Mouse (Mus musculus) midbrain, embryonic 10.5 days (tissue): Measurements from ENCODE around the gene Zbtb16. TPM values are rescaled to one million over a fixed set of nuclear protein-coding genes. Genes with fewer than 3 reads are reported as not detected.

Source experiments
- DNase-seq: peaks from one replicate; pipeline ENCODE4 v3.0.0-alpha.2; 2017; ENCODE audit warnings: low spot score
- H3K27ac ChIP-seq: fragments of 300-500 bp; sonication (generic); replicated peaks from 2 replicates; pipeline ENCODE4 v1.5.1; 2016; ENCODE audit warnings: mild to moderate bottlenecking
- H3K27me3 ChIP-seq: fragments of 300-500 bp; sonication (generic); 2 replicates; pipeline ENCODE4 v1.6.1; 2016; ENCODE audit warnings: low read depth, mild to moderate bottlenecking; ENCODE audit not compliant: poor library complexity, severe bottlenecking
- H3K36me3 ChIP-seq: fragments of 300-500 bp; sonication (generic); 2 replicates; pipeline ENCODE4 v1.6.1; 2016; ENCODE audit warnings: mild to moderate bottlenecking, moderate library complexity
- H3K4me1 ChIP-seq: fragments of 300-500 bp; sonication (generic); 2 replicates; pipeline ENCODE4 v1.6.1; 2016
- H3K4me3 ChIP-seq: fragments of 300-500 bp; sonication (generic); 2 replicates; pipeline ENCODE4 v1.5.1; 2016; ENCODE audit warnings: mild to moderate bottlenecking, moderate library complexity
- H3K9me3 ChIP-seq: fragments of 300-500 bp; sonication (generic); replicated peaks from 2 replicates; pipeline ENCODE4 v1.6.1; 2016; ENCODE audit warnings: mild to moderate bottlenecking
- WGBS: fragments of 180-500 bp; shearing (Covaris S2); methylation state at CpG from one replicate; pipeline ENCODE4 v1.1.7; 2016; 5-methylcytosine and 5-hydroxymethylcytosine counted together
- polyA plus RNA-seq: library from polyadenylated mRNA; unstranded; fragments of >200 nt; fragmentation: Nextera tagmentation; extraction: Ambion mirVana; gene quantifications from 2 replicates; pipeline ENCODE4 v1.2.1, GENCODE M21; 2016

Zbtb16 gene
- polyA plus RNA-seq, 1 experiment from 2014 or later: 48.1 TPM

DNA sequence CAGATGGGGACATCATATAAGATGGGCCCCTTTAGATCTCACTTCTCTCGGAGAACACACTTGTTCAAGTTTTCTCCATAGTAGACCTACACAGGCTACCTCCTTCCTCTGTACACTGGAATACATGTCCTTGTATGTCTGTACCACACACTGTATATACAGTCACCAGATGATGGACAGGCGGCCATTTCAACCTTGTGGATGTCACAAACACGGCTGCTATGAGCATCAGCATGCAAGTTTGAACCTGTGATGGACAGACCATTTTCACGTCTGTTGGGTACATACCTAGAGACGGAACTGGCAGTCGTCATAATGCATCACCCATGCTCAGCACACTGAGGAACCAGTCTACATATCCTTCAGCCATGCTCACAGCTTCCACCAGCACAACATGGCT lies 81.6 kb downstream of the Zbtb16 start:
- Histone ChIP-seq H3K4me3 (no peak overlapping the region), H3K36me3 (peaks cover 26% of the 10 kb centered on the region), H3K27me3 (no peaks in the 10 kb centered on the region), H3K4me1 (peaks cover 51% of the 10 kb centered on the region), H3K9me3 (no peaks in the 10 kb centered on the region), H3K27ac (no peak overlapping the region)
- 88% methylated on average over 6 of the region's 6 CpGs for WGBS
- DNase-seq: no peak

GRCm38 (mm10) chr9:48753881-48754280 lies 82.1 kb downstream of the Zbtb16 start:
- Histone ChIP-seq H3K27me3 (no peaks in the 10 kb centered on the region), H3K36me3 (peaks cover 30% of the 10 kb centered on the region), H3K27ac (no peak overlapping the region), H3K9me3 (no peaks in the 10 kb centered on the region), H3K4me3 (no peak overlapping the region), H3K4me1 (peaks cover 50% of the 10 kb centered on the region)
- DNase-seq: no peak
- WGBS: 97% methylated on average over 6 of the region's 6 CpGs

DNA sequence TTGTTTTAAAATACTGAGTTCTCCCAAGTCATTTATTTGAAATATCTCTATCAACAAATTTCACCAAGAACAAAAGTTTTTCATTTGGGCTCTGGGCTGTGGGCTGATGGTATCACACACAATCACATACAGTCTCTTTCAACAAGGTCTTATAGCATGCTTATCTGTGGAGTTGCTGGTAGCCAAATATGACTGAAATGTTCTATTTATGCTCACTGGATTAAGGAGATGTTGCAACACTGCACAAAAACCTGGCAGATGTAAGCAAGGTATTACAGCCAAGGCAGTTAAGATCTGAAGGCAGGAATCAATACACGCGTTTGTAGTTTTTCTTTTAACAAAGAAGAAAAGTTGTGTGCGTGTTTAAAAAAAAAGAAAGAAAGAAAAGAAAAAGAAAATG lies 84.1 kb downstream of the Zbtb16 start:
- no peak for DNase-seq
- WGBS: 98% methylated on average over 3 of the region's 3 CpGs
- Histone ChIP-seq H3K9me3 (no peaks in the 10 kb centered on the region), H3K27me3 (no peaks in the 10 kb centered on the region), H3K4me3 (no peak overlapping the region), H3K4me1 (peaks cover 30% of the 10 kb centered on the region), H3K36me3 (peaks cover 34% of the 10 kb centered on the region), H3K27ac (no peak overlapping the region)

- Histone ChIP-seq H3K4me1 (peaks cover 30% of the 10 kb centered on the region), H3K27me3 (no peaks in the 10 kb centered on the region), H3K36me3 (peaks cover 25% of the 10 kb centered on the region), H3K9me3 (no peaks in the 10 kb centered on the region), H3K27ac (no peak overlapping the region), H3K4me3 (no peak overlapping the region)
- DNase-seq: no peak
- WGBS: 91% methylated on average over 6 of the region's 6 CpGs
These were observed 86.4 kb downstream of the Zbtb16 start for GRCm38 (mm10) chr9:48749666-48750065.

DNA sequence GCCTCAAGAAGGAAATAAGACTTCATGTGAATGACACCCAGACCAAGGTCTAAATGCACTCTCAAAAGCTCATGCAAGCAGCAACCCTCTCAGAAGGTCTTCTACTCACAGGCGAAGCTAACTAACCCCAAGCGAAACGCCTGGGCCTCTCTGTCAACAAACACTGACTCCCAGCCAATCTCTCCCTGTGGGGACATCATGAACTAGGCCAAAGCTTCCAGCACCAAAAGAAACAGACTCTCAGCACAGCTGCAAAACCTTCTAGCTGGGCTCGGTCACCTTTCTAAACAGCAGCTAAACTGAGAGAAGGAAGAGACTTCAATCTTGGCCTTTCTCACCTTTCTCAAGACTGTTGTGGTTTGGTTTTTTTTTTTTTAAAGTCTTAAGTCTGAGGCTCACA lies 86.9 kb downstream of the Zbtb16 start:
- Histone ChIP-seq H3K36me3 (peaks cover 21% of the 10 kb centered on the region), H3K27me3 (no peaks in the 10 kb centered on the region), H3K9me3 (no peaks in the 10 kb centered on the region), H3K4me3 (no peak overlapping the region), H3K4me1 (peaks cover 35% of the 10 kb centered on the region), H3K27ac (no peak overlapping the region)
- WGBS: 86% methylated on average over 4 of the region's 4 CpGs
- no peak for DNase-seq

DNA sequence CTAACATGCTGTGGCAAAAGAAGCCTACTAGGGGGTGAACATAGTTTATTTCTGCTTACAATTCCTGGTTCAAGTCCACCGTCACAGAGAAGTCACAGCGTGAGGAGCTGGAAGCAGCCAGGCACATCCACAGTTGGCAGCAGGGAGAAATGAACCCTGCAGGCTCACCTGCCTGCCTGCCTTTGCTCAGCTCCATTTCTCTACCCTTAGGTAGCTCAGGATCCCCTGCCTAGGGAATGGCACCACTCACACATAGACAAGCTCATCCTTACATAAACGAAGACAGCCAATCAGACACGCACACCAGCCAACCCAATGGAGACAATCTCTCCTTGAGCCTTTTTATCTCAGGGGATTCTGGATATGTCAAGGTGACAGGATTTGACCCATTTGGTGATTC lies 87.3 kb downstream of the Zbtb16 start:
- DNase-seq: no peak

GRCm38 (mm10) chr9:48748216-48748615 lies 87.8 kb downstream of the Zbtb16 start:
- Histone ChIP-seq H3K4me3 (no peak overlapping the region), H3K9me3 (no peaks in the 10 kb centered on the region), H3K4me1 (peaks cover 34% of the 10 kb centered on the region), H3K27me3 (no peaks in the 10 kb centered on the region), H3K27ac (no peak overlapping the region), H3K36me3 (peaks cover 28% of the 10 kb centered on the region)
- DNase-seq: no peak
- 82% methylated on average over 4 of the region's 4 CpGs for WGBS

More for the DNA sequence above, 87.3 kb downstream of the Zbtb16 start:
- H3K36me3 ChIP-seq: peaks cover 22% of the 10 kb centered on the region
- 95% methylated on average over 4 of the region's 4 CpGs for WGBS
- H3K27ac ChIP-seq: no peak overlapping the region
- H3K4me1 ChIP-seq: peaks cover 34% of the 10 kb centered on the region
- no peaks in the 10 kb centered on the region for H3K27me3 ChIP-seq
- H3K9me3 ChIP-seq: no peaks in the 10 kb centered on the region
- H3K4me3 ChIP-seq: no peak overlapping the region

DNA sequence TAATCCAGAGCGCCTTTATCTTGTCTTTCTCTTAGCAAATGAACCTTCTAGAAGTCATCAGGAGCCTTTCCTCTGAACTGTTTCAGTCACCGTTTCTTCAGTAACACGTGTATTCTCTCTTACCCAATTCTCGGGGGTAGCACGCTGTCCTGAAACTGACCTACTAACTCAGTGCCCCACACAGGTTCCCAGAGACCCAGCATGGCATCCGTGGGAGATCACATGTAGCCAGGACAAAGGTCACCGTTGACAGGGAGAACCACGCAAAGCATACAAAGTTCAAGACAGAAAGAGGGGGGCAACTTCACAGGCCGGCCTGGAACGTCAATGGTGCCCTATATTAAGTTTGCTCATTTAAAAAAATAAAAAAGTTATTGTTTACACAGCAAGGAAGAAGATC lies 89.5 kb downstream of the Zbtb16 start:
- 93% methylated on average over 10 of the region's 10 CpGs for WGBS
- H3K9me3 ChIP-seq: no peaks in the 10 kb centered on the region
- H3K27ac ChIP-seq: no peak overlapping the region
- H3K4me1 ChIP-seq: peaks cover 30% of the 10 kb centered on the region
- DNase-seq: no peak
- H3K36me3 ChIP-seq: peaks cover 45% of the 10 kb centered on the region
- H3K27me3 ChIP-seq: no peaks in the 10 kb centered on the region
- H3K4me3 ChIP-seq: no peak overlapping the region

- H3K27ac ChIP-seq: 0 out of 2 replicates have a peak overlapping the region, but pooled peaks have one; percentile 9
- H3K27me3 ChIP-seq: no peaks in the 10 kb centered on the region
- H3K9me3 ChIP-seq: no peaks in the 10 kb centered on the region
- H3K36me3 ChIP-seq: peaks cover 42% of the 10 kb centered on the region
- no peak overlapping the region for H3K4me3 ChIP-seq
- DNase-seq: no peak
- H3K4me1 ChIP-seq: peaks cover 38% of the 10 kb centered on the region
- WGBS: 82% methylated on average over 5 of the region's 5 CpGs
These were observed 90.5 kb downstream of the Zbtb16 start for GRCm38 (mm10) chr9:48745347-48746119.

DNA sequence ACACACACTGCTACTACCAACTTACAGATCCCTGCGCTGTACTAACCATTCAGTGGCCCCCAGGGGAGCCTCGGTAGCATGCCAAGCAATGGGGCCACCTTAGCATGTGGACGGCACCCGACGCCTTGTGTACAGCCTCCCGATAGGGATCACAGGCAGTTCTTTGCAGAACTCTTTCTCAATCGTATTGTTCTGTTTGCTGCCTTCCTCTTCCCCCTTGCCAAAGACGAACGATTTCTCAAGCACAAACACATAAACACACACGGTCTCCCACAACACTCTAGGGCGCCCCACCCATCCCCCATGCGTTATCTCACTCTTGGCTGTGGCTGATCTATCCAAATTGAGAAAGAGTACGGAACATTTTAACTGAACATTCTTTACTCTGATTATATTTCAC lies 91.1 kb downstream of the Zbtb16 start:
- no peaks in the 10 kb centered on the region for H3K27me3 ChIP-seq
- WGBS: 88% methylated on average over 13 of the region's 13 CpGs
- H3K9me3 ChIP-seq: no peaks in the 10 kb centered on the region
- no peak overlapping the region for H3K27ac ChIP-seq
- peaks cover 38% of the 10 kb centered on the region for H3K36me3 ChIP-seq
- DNase-seq: no peak
- H3K4me1 ChIP-seq: peaks cover 41% of the 10 kb centered on the region
- no peak overlapping the region for H3K4me3 ChIP-seq

GRCm38 (mm10) chr9:48744451-48744850 lies 91.6 kb downstream of the Zbtb16 start:
- Histone ChIP-seq H3K27ac (no peak overlapping the region), H3K27me3 (no peaks in the 10 kb centered on the region), H3K4me3 (no peak overlapping the region), H3K4me1 (peaks cover 45% of the 10 kb centered on the region), H3K9me3 (no peaks in the 10 kb centered on the region), H3K36me3 (peaks cover 38% of the 10 kb centered on the region)
- WGBS: 75% methylated on average over 6 of the region's 6 CpGs
- no peak for DNase-seq

GRCm38 (mm10) chr9:48743338-48744285 lies 92.4 kb downstream of the Zbtb16 start:
- Histone ChIP-seq H3K27me3 (no peaks in the 10 kb centered on the region), H3K4me3 (no peak overlapping the region), H3K27ac (no peak overlapping the region), H3K9me3 (no peaks in the 10 kb centered on the region), H3K4me1 (peaks cover 54% of the 10 kb centered on the region), H3K36me3 (peaks cover 34% of the 10 kb centered on the region)
- no peak for DNase-seq
- 90% methylated on average over 11 of the region's 11 CpGs for WGBS

GRCm38 (mm10) chr9:48742150-48742549 lies 93.9 kb downstream of the Zbtb16 start:
- H3K27ac ChIP-seq: no peak overlapping the region
- WGBS: 95% methylated on average over 7 of the region's 7 CpGs
- H3K9me3 ChIP-seq: no peaks in the 10 kb centered on the region

More at GRCm38 (mm10) chr9:48742150-48742549, 93.9 kb downstream of the Zbtb16 start:
- H3K4me3 ChIP-seq: no peak overlapping the region
- H3K27me3 ChIP-seq: no peaks in the 10 kb centered on the region
- no peak for DNase-seq
- peaks cover 68% of the 10 kb centered on the region for H3K4me1 ChIP-seq
- H3K36me3 ChIP-seq: peaks cover 30% of the 10 kb centered on the region
